Mouse (Mus musculus) limb, embryonic 14.5 days (tissue): ENCODE measurements around the gene Pet100. TPM values are rescaled to one million over a fixed set of nuclear protein-coding genes. Genes with fewer than 3 reads are reported as not detected.

Experiments
- ATAC-seq: fragments of 200-750 bp; cut with Nextera tagmentation; 2 replicates; pipeline ENCODE4 v1.8.0; 2017; ENCODE audit warnings: low read depth, moderate number of reproducible peaks, moderate TSS enrichment; ENCODE audit not compliant: low FRiP score
- DNase-seq: peaks from one replicate; pipeline ENCODE4 v3.0.0-alpha.2; 2015; ENCODE audit warnings: low spot score
- H3K27ac ChIP-seq: fragments of 300-500 bp; sonication (generic); replicated peaks from 2 replicates; pipeline ENCODE4 v1.5.1; 2014; ENCODE audit warnings: low read depth, mild to moderate bottlenecking, low read length, moderate library complexity, mixed read lengths
- H3K27me3 ChIP-seq: fragments of 300-500 bp; sonication (generic); 2 replicates; pipeline ENCODE4 v1.6.1; 2014; ENCODE audit warnings: low read length, mixed read lengths; ENCODE audit not compliant: control insufficient read depth, insufficient read depth
- H3K36me3 ChIP-seq: fragments of 300-500 bp; sonication (generic); 2 replicates; pipeline ENCODE4 v1.6.1; 2014; ENCODE audit warnings: mild to moderate bottlenecking, low read length, moderate library complexity, mixed read lengths; ENCODE audit not compliant: control insufficient read depth, insufficient read depth
- H3K4me1 ChIP-seq: fragments of 300-500 bp; sonication (generic); 2 replicates; pipeline ENCODE4 v1.6.1; 2014; ENCODE audit warnings: antibody characterized with exemption, low read length, mixed read lengths; ENCODE audit not compliant: control insufficient read depth, insufficient read depth
- H3K4me2 ChIP-seq: fragments of 300-500 bp; sonication (generic); replicated peaks from 2 replicates; pipeline ENCODE4 v1.6.1; 2014; ENCODE audit warnings: low read depth, mild to moderate bottlenecking, low read length, moderate library complexity; ENCODE audit not compliant: severe bottlenecking
- H3K4me3 ChIP-seq: fragments of 300-500 bp; sonication (generic); replicated peaks from 2 replicates; pipeline ENCODE4 v1.5.1; 2014; ENCODE audit warnings: low read length
- H3K9ac ChIP-seq: fragments of 300-500 bp; sonication (generic); 2 replicates; pipeline ENCODE4 v1.6.1; 2014; ENCODE audit warnings: mild to moderate bottlenecking, low read depth, low read length, moderate library complexity; ENCODE audit not compliant: severe bottlenecking
- H3K9me3 ChIP-seq: fragments of 300-500 bp; sonication (generic); 2 replicates; pipeline ENCODE4 v1.6.1; 2016; ENCODE audit warnings: low read length; ENCODE audit not compliant: control insufficient read depth
- POLR2A ChIP-seq: fragments of 200-500 bp; IDR thresholded peaks from 2 replicates; pipeline ENCODE4 v1.8.0; 2012; ENCODE audit warnings: inconsistent platforms, mild to moderate bottlenecking, moderate library complexity, borderline replicate concordance; ENCODE audit not compliant: insufficient read depth, insufficient read length; ENCODE audit errors: extremely low read depth
- WGBS: fragments of 180-500 bp; shearing (Covaris S2); extraction: QIAGEN DNeasy Blood & Tissue Kit; methylation state at CpG from one replicate; pipeline ENCODE4 v1.1.7; 2014; 5-methylcytosine and 5-hydroxymethylcytosine counted together
- polyA plus RNA-seq, 2 experiments: library from polyadenylated mRNA; depleted of rRNA in 1 of 2; stranded (reverse) in 1 of 2; unstranded in 1 of 2; fragments of >200 nt; fragmentation: Nextera tagmentation in 1 of 2; extraction: Ambion mirVana in 1 of 2; gene quantifications; 2 replicates each; pipeline versions ENCODE4 v1.2.1 to v1.2.3; 2012 to 2014

The Pet100 gene
- polyA plus RNA-seq, 2 experiments: 55.4 to 94.5 TPM

GRCm38 (mm10) chr8:3654726-3655508 lies 33.6 kb downstream of the Pet100 start:
- no peak for TF ChIP-seq POLR2A
- DNase-seq: no peak
- WGBS: 69% methylated on average over 11 of the region's 11 CpGs
- Histone ChIP-seq H3K27ac (no peak overlapping the region), H3K9ac (no peak overlapping the region), H3K27me3 (no peaks in the 10 kb centered on the region), H3K9me3 (no peaks in the 10 kb centered on the region), H3K36me3 (no peaks in the 10 kb centered on the region), H3K4me2 (no peak overlapping the region), H3K4me3 (no peak overlapping the region), H3K4me1 (no peaks in the 10 kb centered on the region)
- ATAC-seq: no peak

- DNase-seq: no peak
- 70% methylated on average over 3 of the region's 3 CpGs for WGBS
- no peak within 1 kb of the TSS for H3K4me2 ChIP-seq
- H3K36me3 ChIP-seq: no peaks in the 10 kb centered on the region
- no peak for TF ChIP-seq POLR2A
- no peak within 1 kb of the TSS for H3K27ac ChIP-seq
- H3K4me1 ChIP-seq: no peaks in the 10 kb centered on the region
- no peaks in the 10 kb centered on the region for H3K9me3 ChIP-seq
- no peaks in the 10 kb centered on the region for H3K27me3 ChIP-seq
- no peak within 1 kb of the TSS for H3K9ac ChIP-seq
- no peak within 1 kb of the TSS for H3K4me3 ChIP-seq
- ATAC-seq: no peak
Measured at GRCm38 (mm10) chr8:3655526-3655925, 34.2 kb downstream of the Pet100 start, which contains the start of gene Retn. TSS of gene Retn (plus strand) at chr8:3655770.

GRCm38 (mm10) chr8:3656725-3657381 lies 35.5 kb downstream of the Pet100 start:
- H3K4me1 ChIP-seq: no peaks in the 10 kb centered on the region
- H3K27ac ChIP-seq: no peak overlapping the region
- no peak for DNase-seq
- H3K27me3 ChIP-seq: no peaks in the 10 kb centered on the region
- H3K4me3 ChIP-seq: no peak overlapping the region
- no peak; the same call in 1 of the 2 replicates for ATAC-seq
- no peak overlapping the region for H3K4me2 ChIP-seq
- no peaks in the 10 kb centered on the region for H3K36me3 ChIP-seq
- WGBS: 26% methylated on average over 7 of the region's 7 CpGs
- no peak for TF ChIP-seq POLR2A
- H3K9ac ChIP-seq: no peak overlapping the region
- no peaks in the 10 kb centered on the region for H3K9me3 ChIP-seq

- ATAC-seq (no peak), DNase-seq (no peak)
- no peaks in the 10 kb centered on the region for H3K9me3 ChIP-seq
- no peaks in the 10 kb centered on the region for H3K4me1 ChIP-seq
- H3K27ac ChIP-seq: no peak overlapping the region
- H3K4me3 ChIP-seq: no peak overlapping the region
- no peak for TF ChIP-seq POLR2A
- H3K36me3 ChIP-seq: no peaks in the 10 kb centered on the region
- 79% methylated on average over 8 of the region's 8 CpGs for WGBS
- H3K4me2 ChIP-seq: no peak overlapping the region
- H3K27me3 ChIP-seq: no peaks in the 10 kb centered on the region
- no peak overlapping the region for H3K9ac ChIP-seq
Measured at GRCm38 (mm10) chr8:3660889-3661288, 39.5 kb downstream of the Pet100 start.

- ATAC-seq (no peak), DNase-seq (no peak)
- Histone ChIP-seq H3K9me3 (no peaks in the 10 kb centered on the region), H3K36me3 (no peaks in the 10 kb centered on the region), H3K4me1 (no peaks in the 10 kb centered on the region), H3K4me2 (no peak overlapping the region), H3K4me3 (no peak overlapping the region), H3K27me3 (no peaks in the 10 kb centered on the region), H3K27ac (no peak overlapping the region), H3K9ac (no peak overlapping the region)
- 65% methylated on average over 5 of the region's 5 CpGs for WGBS
- TF ChIP-seq POLR2A: no peak
Measured at GRCm38 (mm10) chr8:3664405-3664804, 43.1 kb downstream of the Pet100 start.
